In genomic region chr4:152109509-152109908, GRCm38 (mm10) we compare ENCODE assay signal across 31 mouse cellular contexts. TPM values are rescaled to one million over a fixed set of nuclear protein-coding genes. Genes with fewer than 3 reads are reported as not detected.
DNase-seq lines count a peak whose midpoint lies in the region; ATAC-seq and TF ChIP-seq lines count a peak whose summit lies in the region.
"Had no signal": no experiment of that assay in that cellular context is flagged by ENCODE, and none has a peak within 500 bp of the region (broad histone marks: within the 10 kb centered on the region; RNA-seq: fewer than 3 reads in every experiment).

No protein-coding gene starts in this region.

- no peak for DNase-seq in heart, adult 2 months
- DNase-seq in heart, adult 11 months = no peak
- DNase-seq in left cerebral cortex, adult 2 months (ENCODE audit: extremely low spot score in 1 of 2, low spot score in 2 of 2) = no peak
- no peak for DNase-seq in left cerebral cortex, postnatal 25 days (ENCODE audit: low spot score in 2 of 2)
- DNase-seq in CH12.LX (ENCODE audit: extremely low read depth) = no peak
- no peak for DNase-seq in liver, embryonic 14.5 days (ENCODE audit: low read depth in 3 of 3, low spot score in 3 of 3)
- no peak for DNase-seq in urinary bladder, adult 18-20 months (ENCODE audit: low spot score in 2 of 2)
- no peak for DNase-seq in cerebellum, postnatal 36 days
- DNase-seq: adrenal gland, postnatal 10 days; cerebellum, adult 8-10 months; embryo, embryonic 11 days; gastrocnemius, postnatal 10 days; heart, postnatal 36 days; kidney, postnatal 36 days; lung, adult 2 months; lung, postnatal 14 days; midbrain, embryonic 14.5 days; right cerebral cortex, postnatal 25 days; thymus, adult 18-20 months; thymus, postnatal 25 days had no signal

- intact Hi-C loops in heart, adult 2 months (cut with DNase I) = no loop called here
- intact Hi-C loops in left cerebral cortex, adult 2 months (cut with DNase I) = no loop called here
- intact Hi-C loops in left cerebral cortex, postnatal 25 days (cut with DNase I) = no loop called here

- TF ChIP-seq RAD21 in CH12.LX (IDR thresholded peaks at IDR 0.05; ENCODE audit: low read depth, low read length) = no peak

- H3K27ac ChIP-seq in heart, adult 2 months = no peak overlapping the region
- H3K27ac ChIP-seq in left cerebral cortex, adult 2 months = no peak overlapping the region
- no peak overlapping the region for H3K27ac ChIP-seq in CH12.LX (ENCODE audit: insufficient read depth, low read depth)
- H3K27ac ChIP-seq in liver, embryonic 14.5 days = peak overlapping the region; percentile 92
- H3K27ac ChIP-seq: embryonic facial prominence, embryonic 12.5 days; forebrain, embryonic 15.5 days; hindbrain, embryonic 12.5 days; limb, embryonic 12.5 days had no signal

- H3K79me2 ChIP-seq in heart, adult 2 months (replicated peaks; ENCODE audit: control insufficient read depth, insufficient read depth, low read length) = no peaks in the 10 kb centered on the region
- no peaks in the 10 kb centered on the region for H3K79me2 ChIP-seq in CH12.LX (replicated peaks; ENCODE audit: control insufficient read depth, extremely low read depth, insufficient read depth, poor library complexity, severe bottlenecking)

- no peaks in the 10 kb centered on the region for H3K27me3 ChIP-seq in heart, adult 2 months (ENCODE audit: control insufficient read depth, insufficient read depth, low read length)
- peaks cover 65% of the 10 kb centered on the region for H3K27me3 ChIP-seq in CH12.LX (replicated peaks)
- no peaks in the 10 kb centered on the region for H3K27me3 ChIP-seq in liver, embryonic 14.5 days (ENCODE audit: control insufficient read depth, insufficient read depth, low read length)
- H3K27me3 ChIP-seq: forebrain, embryonic 15.5 days had no signal

- in situ Hi-C loops in CH12.LX (cut with MboI; ENCODE audit: low pct_ligation_motif_present, low pct_unique_long_range_greater_than_20kb, low sequenced_read_pairs) = no loop called here

- WGBS in heart, adult 2 months = 69% methylated on average over 3 of the region's 3 CpGs
- 74% methylated on average over 3 of the region's 3 CpGs for WGBS in liver, embryonic 14.5 days (ENCODE audit: insufficient replicate concordance)

- H3K36me3 ChIP-seq in heart, adult 2 months (ENCODE audit: control insufficient read depth, insufficient read depth, low read length) = no peaks in the 10 kb centered on the region
- H3K36me3 ChIP-seq in CH12.LX (replicated peaks in 1 of 2; ENCODE audit: control insufficient read depth in 1 of 2, insufficient read depth in 1 of 2, low read length in 1 of 2) = peaks cover 0 to 3% of the 10 kb centered on the region in 2 experiments
- peaks cover 18% of the 10 kb centered on the region for H3K36me3 ChIP-seq in liver, embryonic 14.5 days (replicated peaks; ENCODE audit: control insufficient read depth, insufficient read depth, low read depth)

- no peak for TF ChIP-seq EP300 in heart, adult 2 months (IDR thresholded peaks at IDR 0.05; ENCODE audit: insufficient read depth, low read depth, low read length)
- no peak for TF ChIP-seq EP300 in CH12.LX (IDR thresholded peaks at IDR 0.05; ENCODE audit: low read length)
- TF ChIP-seq EP300 in liver, embryonic 14.5 days (IDR thresholded peaks at IDR 0.05; ENCODE audit: low read depth) = no peak

- dilution Hi-C loops in CH12.LX (cut with MboI; ENCODE audit: extremely low pct_ligation_motif_present, extremely low pct_unique_long_range_greater_than_20kb, low sequenced_read_pairs) = no loop called here

- TF ChIP-seq POLR2A in heart, adult 2 months (IDR thresholded peaks at IDR 0.05; ENCODE audit: insufficient read depth, low read depth, low read length) = no peak
- no peak for TF ChIP-seq POLR2A in CH12.LX (IDR thresholded peaks at IDR 0.05; ENCODE audit: low read depth, low read length)

- peaks cover 8% of the 10 kb centered on the region for H3K9me3 ChIP-seq in CH12.LX (replicated peaks; ENCODE audit: low read length)
- H3K9me3 ChIP-seq in liver, embryonic 14.5 days (ENCODE audit: control insufficient read depth, low read length) = no peaks in the 10 kb centered on the region
- H3K9me3 ChIP-seq: embryonic facial prominence, embryonic 12.5 days; forebrain, embryonic 15.5 days; hindbrain, embryonic 12.5 days; limb, embryonic 12.5 days had no signal

- H3K4me3 ChIP-seq in heart, adult 2 months = no peak overlapping the region
- H3K4me3 ChIP-seq in left cerebral cortex, adult 2 months = no peak overlapping the region
- no peak overlapping the region for H3K4me3 ChIP-seq in CH12.LX (replicated peaks in 1 of 3; ENCODE audit: low read depth in 2 of 3, low read length in 2 of 3, poor library complexity in 1 of 3)
- H3K4me3 ChIP-seq in liver, embryonic 14.5 days (ENCODE audit: insufficient read depth in 1 of 2, low read depth in 2 of 2, low read length in 2 of 2) = no peak overlapping the region
- H3K4me3 ChIP-seq: embryonic facial prominence, embryonic 12.5 days; forebrain, embryonic 15.5 days; hindbrain, embryonic 12.5 days; limb, embryonic 12.5 days had no signal

- H3K4me1 ChIP-seq in heart, adult 2 months (ENCODE audit: control insufficient read depth, insufficient read depth, low read length) = no peaks in the 10 kb centered on the region
- H3K4me1 ChIP-seq in CH12.LX (ENCODE audit: control insufficient read depth in 1 of 2, insufficient read depth in 2 of 2) = 0 out of 4 replicates have a peak, but pooled peaks cover 0 to 6% of the 10 kb centered on the region in 2 experiments
- peaks cover 30 to 37% of the 10 kb centered on the region in 2 experiments for H3K4me1 ChIP-seq in liver, embryonic 14.5 days (replicated peaks; ENCODE audit: control insufficient read depth in 2 of 2, insufficient read depth in 2 of 2, low read length in 1 of 2)

- H3K9ac ChIP-seq in heart, adult 2 months (ENCODE audit: low read depth, low read length) = no peak overlapping the region
- H3K9ac ChIP-seq in CH12.LX (ENCODE audit: insufficient read depth, low read depth) = no peak overlapping the region
- H3K9ac ChIP-seq in liver, embryonic 14.5 days (replicated peaks) = no peak overlapping the region
- H3K9ac ChIP-seq: embryonic facial prominence, embryonic 12.5 days; forebrain, embryonic 15.5 days; hindbrain, embryonic 12.5 days; limb, embryonic 12.5 days had no signal

- H3K4me2 ChIP-seq in CH12.LX (ENCODE audit: insufficient read depth, low read depth, poor library complexity, severe bottlenecking) = no peak overlapping the region
- H3K4me2 ChIP-seq in liver, embryonic 14.5 days (ENCODE audit: low read depth) = peak overlapping the region; percentile 67; the same call in 1 of the 2 replicates
- H3K4me2 ChIP-seq: embryonic facial prominence, embryonic 12.5 days; forebrain, embryonic 15.5 days; heart, embryonic 11.5 days; limb, embryonic 12.5 days had no signal

- peak; percentile 28; the same call in 1 of the 2 replicates for TF ChIP-seq CTCF in heart, adult 2 months (IDR thresholded peaks at IDR 0.05)
- TF ChIP-seq CTCF in left cerebral cortex, adult 2 months (IDR thresholded peaks at IDR 0.05) = peak; percentile 30
- TF ChIP-seq CTCF in CH12.LX (conservative IDR thresholded peaks at IDR 0.05 in 1 of 2, IDR thresholded peaks at IDR 0.05 in 1 of 2; ENCODE audit: low read depth in 2 of 2, low read length in 2 of 2) = peak in 1 of 2 experiments; percentile 18; a peak in 2 of 4 replicates
- TF ChIP-seq CTCF in liver, embryonic 14.5 days (IDR thresholded peaks at IDR 0.05; ENCODE audit: low read depth) = no peak

- ATAC-seq in liver, embryonic 14.5 days (ENCODE audit: insufficient read depth) = no peak
- ATAC-seq: activated CD4-positive, CD25-positive, alpha-beta regulatory T cell, adult 4 months; forebrain, embryonic 15.5 days; intestine, postnatal 0 days had no signal

TF ChIP-seq in CH12.LX, 34 proteins besides CTCF, POLR2A, EP300 and RAD21 (continues in another document):
- no peak for TF ChIP-seq MEF2A (IDR thresholded peaks at IDR 0.05; ENCODE audit: borderline replicate concordance, low read depth, low read length)

RNA-seq across cellular contexts. Expression of gene Tnfrsf25, which starts 6.2 kb away (rescaled TPM):
- 1 to 10 TPM; 1.4 to 2.4 TPM for total RNA-seq in heart, adult 2 months (2021)
- 6.1 and 7.4 TPM in 2 replicates for polyA plus RNA-seq in heart, adult 2 months (2012; rRNA removed)
- 10 to 100 TPM; 16.4 to 28.6 TPM for total RNA-seq in left cerebral cortex, adult 2 months (2021)
- total RNA-seq in left cerebral cortex, postnatal 25 days (2021) = 10 to 100 TPM; 13.5 to 18.0 TPM
- total RNA-seq in CH12.LX (2012; rRNA removed) (0.38 and 1.5 TPM in 2 replicates), CH12.LX (2014; rRNA removed) (not detected in 2 replicates)
- polyA plus RNA-seq in CH12.LX (2012; ENCODE audit: insufficient read length, low read depth) = not detected in 2 replicates
- 0.68 and 0.93 TPM in 2 replicates for polyA plus RNA-seq in liver, embryonic 14.5 days (2012; rRNA removed)
- polyA plus RNA-seq in liver, embryonic 14.5 days (2014; fragmentation: Nextera tagmentation; extraction: Ambion mirVana) = 0.15 and 0.16 TPM in 2 replicates
- total RNA-seq: granulocyte monocyte progenitor cell, adult 5-6 weeks had no signal

RNA-seq across cellular contexts. Expression of gene Plekhg5, which starts 37.2 kb away (rescaled TPM):
- 10 to 100 TPM; 11.5 to 16.7 TPM for total RNA-seq in heart, adult 2 months (2021)
- polyA plus RNA-seq in heart, adult 2 months (2012; rRNA removed) = 20.3 and 20.5 TPM in 2 replicates
- total RNA-seq in left cerebral cortex, adult 2 months (2021) = 100 to 1,000 TPM in 1 of 2 experiments, 10 to 100 TPM in 1; 89.1 to 101 TPM
- 10 to 100 TPM; 72.1 to 93.5 TPM for total RNA-seq in left cerebral cortex, postnatal 25 days (2021)
- total RNA-seq in CH12.LX (2012; rRNA removed) (1.6 and 2.1 TPM in 2 replicates), CH12.LX (2014; rRNA removed) (0.05 and 0.09 TPM in 2 replicates)
- 0.82 and 1.1 TPM in 2 replicates for polyA plus RNA-seq in CH12.LX (2012; ENCODE audit: insufficient read length, low read depth)
- 4.5 and 4.7 TPM in 2 replicates for polyA plus RNA-seq in liver, embryonic 14.5 days (2012; rRNA removed)
- 2.6 and 4.8 TPM in 2 replicates for polyA plus RNA-seq in liver, embryonic 14.5 days (2014; fragmentation: Nextera tagmentation; extraction: Ambion mirVana)

RNA-seq across cellular contexts. Expression of gene Espn, which starts 42.7 kb away (rescaled TPM):
- 1 to 10 TPM; 2.4 to 2.5 TPM for total RNA-seq in heart, adult 2 months (2021)
- polyA plus RNA-seq in heart, adult 2 months (2012; rRNA removed) = 2.7 and 3.2 TPM in 2 replicates
- total RNA-seq in left cerebral cortex, adult 2 months (2021) = 1 to 10 TPM; 2.1 to 2.6 TPM
- total RNA-seq in left cerebral cortex, postnatal 25 days (2021) = 1 to 10 TPM in 1 of 2 experiments, under 1 TPM in 1; 0.73 to 1.2 TPM
- total RNA-seq in CH12.LX (2012; rRNA removed) (0.04 and 0.25 TPM in 2 replicates), CH12.LX (2014; rRNA removed) (not detected in 2 replicates)
- polyA plus RNA-seq in CH12.LX (2012; ENCODE audit: insufficient read length, low read depth) = 0.08 TPM in 1 of 2 replicates, not detected in the other
- polyA plus RNA-seq in liver, embryonic 14.5 days (2012; rRNA removed) = 1.2 and 1.5 TPM in 2 replicates
- polyA plus RNA-seq in liver, embryonic 14.5 days (2014; fragmentation: Nextera tagmentation; extraction: Ambion mirVana) = 1.2 and 1.9 TPM in 2 replicates
- total RNA-seq: granulocyte monocyte progenitor cell, adult 5-6 weeks had no signal
- polyA plus RNA-seq: midbrain, embryonic 14.5 days had no signal

RNA-seq across cellular contexts. Expression of gene Hes2, which starts 49.2 kb away (rescaled TPM):
- not detected for total RNA-seq in heart, adult 2 months (2021)
- polyA plus RNA-seq in heart, adult 2 months (2012; rRNA removed) = not detected in 2 replicates
- not detected for total RNA-seq in left cerebral cortex, adult 2 months (2021)
- not detected for total RNA-seq in left cerebral cortex, postnatal 25 days (2021)
- total RNA-seq in CH12.LX (2012; rRNA removed) (not detected in 2 replicates), CH12.LX (2014; rRNA removed) (not detected in 2 replicates)
- not detected in 2 replicates for polyA plus RNA-seq in CH12.LX (2012; ENCODE audit: insufficient read length, low read depth)
- polyA plus RNA-seq in liver, embryonic 14.5 days (2012; rRNA removed) = 0.01 and 0.02 TPM in 2 replicates
- polyA plus RNA-seq in liver, embryonic 14.5 days (2014; fragmentation: Nextera tagmentation; extraction: Ambion mirVana) = 0.05 TPM in 1 of 2 replicates, not detected in the other
- total RNA-seq: adrenal gland, postnatal 10 days; gastrocnemius, postnatal 10 days; granulocyte monocyte progenitor cell, adult 5-6 weeks; heart, postnatal 36 days; left cerebral cortex, postnatal 14 days; neutrophil, adult 5-6 weeks had no signal
- polyA plus RNA-seq: activated CD4-positive, CD25-positive, alpha-beta regulatory T cell, adult 4 months; embryonic facial prominence, embryonic 12.5 days; forebrain, embryonic 15.5 days; kidney, embryonic 14.5 days; limb, embryonic 12.5 days; midbrain, embryonic 14.5 days had no signal

Comparison
In these comparisons a context has a peak if more than half of its experiments do, and no peak if none do; other contexts are left out.
1. RNA of gene Tnfrsf25, which starts 6.2 kb away (total RNA-seq): 16.4 to 28.6 TPM in left cerebral cortex, adult 2 months and 13.5 to 18.0 TPM in left cerebral cortex, postnatal 25 days; 1.4 to 2.4 TPM in heart, adult 2 months and 0.38 to 1.5 TPM in CH12.LX; every median in the first group is over 4 times any median in the second.
2. RNA of gene Plekhg5, which starts 37.2 kb away (total RNA-seq): 89.1 to 101 TPM in left cerebral cortex, adult 2 months and 72.1 to 93.5 TPM in left cerebral cortex, postnatal 25 days; 11.5 to 16.7 TPM in heart, adult 2 months and 0.05 to 2.1 TPM in CH12.LX; every median in the first group is over 4 times any median in the second.